Mouse (Mus musculus) testis, adult 2 months (tissue): ENCODE results near the gene Xylb. TPM values are rescaled to one million over a fixed set of nuclear protein-coding genes. Genes with fewer than 3 reads are reported as not detected.

Source experiments
- H3K27ac ChIP-seq: fragments of 200-500 bp; 2 replicates; pipeline ENCODE4 v1.5.1; 2012; ENCODE audit warnings: low read depth, low read length; ENCODE audit not compliant: control insufficient read depth, insufficient read depth
- H3K27me3 ChIP-seq: fragments of 200-500 bp; 2 replicates; pipeline ENCODE4 v1.6.1; 2012; ENCODE audit warnings: mild to moderate bottlenecking, low read length, moderate library complexity; ENCODE audit not compliant: control insufficient read depth, insufficient read depth
- H3K36me3 ChIP-seq: fragments of 200-500 bp; 2 replicates; pipeline ENCODE4 v1.6.1; 2012; ENCODE audit warnings: mild to moderate bottlenecking, low read length; ENCODE audit not compliant: control insufficient read depth, insufficient read depth
- H3K4me1 ChIP-seq: fragments of 200-500 bp; 2 replicates; pipeline ENCODE4 v1.6.1; 2012; ENCODE audit warnings: low read length; ENCODE audit not compliant: control insufficient read depth, insufficient read depth
- H3K4me3 ChIP-seq: fragments of 200-500 bp; 2 replicates; pipeline ENCODE4 v1.5.1; 2012; ENCODE audit warnings: low read depth, mild to moderate bottlenecking, low read length, moderate library complexity, mixed read lengths; ENCODE audit not compliant: control insufficient read depth
- CTCF ChIP-seq: fragments of 200-500 bp; IDR thresholded peaks from 2 replicates; pipeline ENCODE4 v1.5.1; 2012; ENCODE audit warnings: low read depth, mild to moderate bottlenecking, inconsistent platforms, low read length, moderate library complexity; ENCODE audit not compliant: control insufficient read depth, insufficient read depth, insufficient replicate concordance
- POLR2A ChIP-seq: fragments of 200-500 bp; IDR thresholded peaks from 2 replicates; pipeline ENCODE4 v1.6.1; 2012; ENCODE audit warnings: low read depth, mild to moderate bottlenecking, inconsistent platforms, low read length, moderate library complexity; ENCODE audit not compliant: control insufficient read depth
- polyA plus RNA-seq: library from polyadenylated mRNA; depleted of rRNA; stranded (reverse); fragments of >200 nt; gene quantifications from 2 replicates; pipeline ENCODE4 v1.2.3, GENCODE M21; 2012; rRNA removed

Xylb gene
- polyA plus RNA-seq, 1 experiment, result 6.9 TPM

DNA sequence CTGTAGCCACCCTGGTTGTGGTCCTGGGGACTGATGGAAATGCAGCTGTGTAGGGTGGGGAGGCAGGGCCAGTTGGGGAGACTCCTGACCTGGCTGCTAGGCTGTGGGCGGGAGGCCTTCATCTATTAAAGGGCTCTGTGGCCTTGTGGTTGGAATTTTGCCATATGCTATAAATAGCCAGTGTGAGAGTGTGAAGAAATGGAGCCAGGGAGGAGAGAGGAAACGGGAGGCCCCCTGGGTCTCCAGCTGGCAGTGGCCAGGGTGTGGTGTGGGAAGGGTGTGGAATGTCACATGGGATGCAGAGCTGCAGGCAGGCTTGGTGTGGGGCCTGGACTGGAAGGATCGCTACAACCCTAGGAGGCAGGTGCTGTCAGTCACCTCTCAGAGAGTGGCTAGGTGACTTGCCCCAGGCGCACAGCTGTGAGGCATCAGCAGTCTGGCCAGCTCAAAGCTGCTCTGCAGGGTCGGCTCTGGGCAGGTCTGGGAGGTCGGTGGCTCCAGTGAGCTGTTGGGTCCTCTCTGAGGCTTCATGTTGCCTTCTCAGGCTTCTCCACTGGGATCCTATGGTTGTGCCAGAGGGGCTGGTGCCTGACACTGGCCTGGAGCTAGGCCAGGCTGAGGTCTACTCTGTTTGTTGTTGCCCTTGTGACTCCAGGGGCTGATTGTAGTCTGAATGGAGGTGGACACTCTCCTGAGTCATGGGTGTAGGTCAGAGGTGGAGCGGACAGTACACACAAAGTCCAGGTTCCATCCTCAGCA is 68.2 kb downstream of the Xylb start:
- TF ChIP-seq POLR2A (no peak), CTCF (no peak)
- Histone ChIP-seq H3K27me3 (no peaks in the 10 kb centered on the region), H3K27ac (no peak overlapping the region), H3K4me3 (no peak overlapping the region), H3K4me1 (no peaks in the 10 kb centered on the region), H3K36me3 (no peaks in the 10 kb centered on the region)

DNA sequence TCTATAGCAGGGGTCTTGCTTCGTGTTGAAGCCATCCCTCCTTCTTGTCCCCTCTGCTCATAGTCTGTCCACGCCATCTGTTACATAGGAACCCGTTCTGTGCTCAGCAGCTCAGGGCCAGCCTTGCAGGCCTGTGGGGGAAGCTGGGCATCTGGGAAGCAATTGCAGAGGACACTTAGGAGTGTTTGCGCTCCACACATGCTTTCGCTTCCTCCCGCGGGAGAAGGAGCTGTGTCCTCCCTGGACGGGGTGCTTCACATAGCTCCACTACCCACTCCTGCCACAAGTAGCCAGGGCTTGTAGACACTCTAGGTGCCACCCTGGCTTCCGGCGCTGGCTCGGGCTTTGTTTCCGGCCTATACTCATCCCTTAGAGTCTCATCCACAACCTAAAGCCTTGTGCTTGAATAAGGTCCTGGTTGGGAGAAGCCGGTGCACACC is 68.8 kb downstream of the Xylb start:
- H3K4me1 ChIP-seq, result no peaks in the 10 kb centered on the region
- no peak overlapping the region for H3K4me3 ChIP-seq
- no peak overlapping the region for H3K27ac ChIP-seq
- no peaks in the 10 kb centered on the region for H3K36me3 ChIP-seq
- H3K27me3 ChIP-seq, result no peaks in the 10 kb centered on the region
- TF ChIP-seq POLR2A, result no peak

DNA sequence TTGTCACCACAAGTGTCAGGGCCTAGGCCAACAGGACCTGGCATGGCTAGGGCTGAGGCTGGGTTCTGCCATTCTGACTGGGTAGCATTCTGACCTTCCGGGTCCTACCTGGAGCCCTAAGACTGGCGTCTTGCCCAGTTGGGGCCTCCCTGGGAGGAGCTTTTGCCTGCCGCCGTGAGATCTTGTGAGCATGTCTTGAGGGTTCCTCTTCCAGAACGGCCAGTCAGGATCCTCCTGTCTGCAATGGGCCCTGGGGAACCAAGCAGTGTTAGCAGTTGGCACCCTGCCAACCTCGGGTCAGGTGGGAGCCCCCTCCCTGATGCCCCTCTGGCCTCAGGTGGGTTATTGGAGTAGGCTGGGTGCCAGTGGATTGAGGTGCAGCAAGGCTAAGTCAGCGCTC is 69.3 kb downstream of the Xylb start:
- no peak for TF ChIP-seq CTCF
- no peak for TF ChIP-seq POLR2A
- Histone ChIP-seq H3K27ac (no peak overlapping the region), H3K4me1 (no peaks in the 10 kb centered on the region), H3K27me3 (no peaks in the 10 kb centered on the region), H3K4me3 (no peak overlapping the region), H3K36me3 (no peaks in the 10 kb centered on the region)

DNA sequence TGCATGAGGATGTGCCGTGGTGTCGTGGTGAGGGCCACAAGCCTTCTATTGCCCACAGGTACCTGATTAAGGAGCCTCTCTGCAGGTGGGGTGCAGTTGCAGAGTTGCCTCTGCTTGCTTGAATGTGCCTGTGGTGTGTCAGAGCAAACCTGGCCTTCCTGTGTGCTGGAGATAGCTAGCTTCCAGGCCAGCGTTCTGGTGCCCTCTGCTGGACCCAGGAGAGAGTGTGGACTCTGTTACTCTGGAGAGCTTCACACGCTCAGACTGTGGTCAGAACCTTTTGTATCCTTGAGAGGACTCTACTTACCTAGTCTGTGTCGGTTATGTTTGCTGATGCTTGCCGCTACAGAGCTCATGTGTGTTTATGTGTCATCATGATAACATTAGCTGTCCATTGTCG is 73.1 kb downstream of the Xylb start:
- H3K27me3 ChIP-seq, result no peaks in the 10 kb centered on the region
- H3K4me1 ChIP-seq, result no peaks in the 10 kb centered on the region
- H3K36me3 ChIP-seq, result no peaks in the 10 kb centered on the region
- no peak overlapping the region for H3K27ac ChIP-seq
- no peak overlapping the region for H3K4me3 ChIP-seq
- TF ChIP-seq POLR2A, result no peak
- peak; percentile 74; the same call in 1 of the 2 replicates for TF ChIP-seq CTCF

DNA sequence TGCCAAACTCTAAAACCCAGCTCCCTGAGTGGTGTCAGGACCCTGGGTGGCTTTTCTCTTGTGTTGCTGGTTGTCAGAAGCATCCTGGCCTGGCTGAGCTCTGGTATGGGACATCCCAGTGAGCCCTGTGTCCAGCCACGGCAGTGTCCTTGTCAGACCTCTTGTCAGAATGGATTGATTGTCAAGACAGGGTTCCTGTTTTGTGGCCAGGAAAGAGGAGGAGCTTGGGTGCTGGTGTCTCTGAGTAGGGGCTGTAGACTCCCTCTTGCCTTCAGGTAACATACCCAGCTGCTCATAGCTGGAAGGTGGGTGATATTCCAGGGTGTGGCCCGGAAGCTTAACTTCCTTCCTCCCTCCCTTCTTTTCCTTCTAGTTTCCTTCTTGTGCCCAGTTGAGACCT is 78.7 kb downstream of the Xylb start:
- no peak overlapping the region for H3K4me3 ChIP-seq
- H3K36me3 ChIP-seq, result no peaks in the 10 kb centered on the region
- no peaks in the 10 kb centered on the region for H3K4me1 ChIP-seq
- H3K27ac ChIP-seq, result no peak overlapping the region
- no peaks in the 10 kb centered on the region for H3K27me3 ChIP-seq
- no peak for TF ChIP-seq POLR2A
- no peak for TF ChIP-seq CTCF

DNA sequence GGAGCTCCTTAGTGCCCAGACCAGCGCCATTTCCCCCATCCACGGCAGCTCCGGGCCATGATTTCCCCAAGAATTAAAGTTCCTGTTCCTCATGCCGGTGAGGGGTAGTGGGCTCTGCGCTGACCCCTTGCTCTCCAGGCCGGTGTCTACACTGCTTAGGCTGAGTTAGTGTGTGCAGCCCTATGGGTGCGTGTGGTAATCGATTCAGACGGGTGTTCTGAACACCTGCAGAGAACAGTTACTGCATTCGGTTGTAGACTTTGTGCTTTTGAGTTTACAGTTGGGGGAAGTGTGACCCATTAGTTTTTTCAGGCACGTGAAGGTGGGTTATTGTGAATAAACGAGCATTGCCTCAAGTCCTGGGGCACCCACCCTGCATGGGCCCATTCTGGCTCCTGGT is 80.9 kb downstream of the Xylb start:
- Histone ChIP-seq H3K27me3 (no peaks in the 10 kb centered on the region), H3K27ac (no peak overlapping the region), H3K4me3 (no peak overlapping the region), H3K4me1 (no peaks in the 10 kb centered on the region), H3K36me3 (no peaks in the 10 kb centered on the region)
- TF ChIP-seq CTCF (no peak), POLR2A (no peak)

DNA sequence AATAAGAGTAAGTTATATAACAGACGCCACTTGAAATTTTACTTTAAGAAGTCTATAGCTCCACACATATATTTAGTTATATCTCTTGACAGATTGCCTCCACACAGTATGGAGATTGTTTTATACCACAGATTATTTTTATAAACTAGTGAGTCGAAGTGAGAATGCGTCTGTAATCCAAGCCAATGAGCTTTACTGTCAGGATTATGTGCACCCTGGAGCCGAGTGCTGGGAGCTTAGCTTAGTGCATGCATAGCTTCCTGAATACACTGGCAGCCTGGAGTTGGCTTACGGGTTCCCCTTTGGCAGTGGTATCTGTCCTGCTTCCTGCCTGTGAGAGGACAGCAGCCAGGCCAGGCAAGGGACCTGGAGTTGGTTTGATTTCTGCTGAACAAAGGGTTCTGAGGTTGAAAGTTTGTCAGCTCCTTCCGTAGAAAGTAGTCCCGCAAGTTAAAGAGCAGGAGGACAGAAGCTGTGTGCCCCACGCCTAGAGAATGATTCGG is 81.4 kb downstream of the Xylb start:
- no peak overlapping the region for H3K27ac ChIP-seq
- no peak for TF ChIP-seq POLR2A
- no peak for TF ChIP-seq CTCF
- H3K4me3 ChIP-seq, result no peak overlapping the region
- H3K36me3 ChIP-seq, result no peaks in the 10 kb centered on the region
- no peaks in the 10 kb centered on the region for H3K27me3 ChIP-seq
- H3K4me1 ChIP-seq, result no peaks in the 10 kb centered on the region

Other genes starting within 250 kb of the Xylb start
- gene Acaa1b, start 200.3 kb upstream of the Xylb start, polyA plus RNA-seq, result 1.0 TPM in 2 replicates
- not detected in 2 replicates for gene Gm47289, start 198.2 kb upstream of the Xylb start, polyA plus RNA-seq
- 0.07 TPM in 1 of 2 replicates, not detected in the other for gene Slc22a13, start 148.3 kb upstream of the Xylb start, polyA plus RNA-seq
- 6.6 and 6.9 TPM in 2 replicates for gene Oxsr1, start 35.0 kb upstream of the Xylb start, polyA plus RNA-seq
- 13.7 and 15.6 TPM in 2 replicates for gene Acaa1a, start 17.7 kb upstream of the Xylb start, polyA plus RNA-seq
- gene Myd88, start 16.0 kb upstream of the Xylb start, polyA plus RNA-seq, result 13.0 and 14.8 TPM in 2 replicates
- gene Slc22a14, start 8.2 kb downstream of the Xylb start, polyA plus RNA-seq, result 342 and 379 TPM in 2 replicates
- gene Acvr2b, start 44.7 kb downstream of the Xylb start, polyA plus RNA-seq, result 2.3 and 2.5 TPM in 2 replicates
- gene Exog, start 87.6 kb downstream of the Xylb start, polyA plus RNA-seq, result 3.0 and 3.2 TPM in 2 replicates
- 0.70 and 0.79 TPM in 2 replicates for gene Scn5a, start 221.6 kb downstream of the Xylb start, polyA plus RNA-seq